Mouse (Mus musculus): ENCODE data around the gene Fkbp8.

Gene Fkbp8

GRCm38 (mm10) chr8:70560564-70560963 is 33.0 kb downstream of the Fkbp8 start:
- DNase-seq, result no peak

- no peak for DNase-seq
Observed at GRCm38 (mm10) chr8:70561357-70561756, 33.8 kb downstream of the Fkbp8 start.

DNA sequence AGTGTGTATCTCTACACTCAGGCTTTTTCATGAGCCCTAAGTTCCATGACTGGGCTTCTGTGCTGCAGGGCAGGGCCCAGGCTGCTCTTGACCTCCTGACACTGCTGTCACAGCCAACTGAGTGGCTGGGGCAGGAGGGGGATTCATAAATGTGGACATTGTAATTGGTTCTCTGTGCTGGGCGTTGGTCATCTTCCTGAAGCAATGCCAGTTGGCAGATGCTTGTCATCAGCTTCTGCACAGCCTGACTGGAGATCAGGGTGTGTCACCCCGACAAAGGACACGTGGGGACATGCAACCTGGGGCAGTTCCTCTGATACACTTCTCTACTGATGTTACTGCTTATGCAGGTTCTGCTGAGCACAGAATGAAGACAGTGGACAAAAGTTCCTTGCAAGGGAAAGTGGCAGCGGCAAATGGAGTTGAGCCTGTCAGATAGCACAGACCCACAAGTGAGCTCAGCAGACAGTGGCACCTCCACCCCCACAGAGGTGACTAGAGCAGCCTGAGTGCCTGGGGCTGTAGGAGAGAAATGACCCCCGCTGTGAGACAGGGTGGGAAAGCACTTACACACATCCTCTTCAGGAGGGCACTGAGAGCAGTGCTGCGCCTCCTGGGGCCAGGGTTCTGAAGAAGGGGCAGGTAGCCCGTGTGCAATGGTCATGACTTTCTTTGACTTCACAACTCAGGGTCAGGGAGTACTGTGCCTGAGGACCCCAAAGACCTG is 34.4 kb downstream of the Fkbp8 start:
- no peak for DNase-seq

- no peak for DNase-seq
Observed at GRCm38 (mm10) chr8:70562802-70563201, 35.3 kb downstream of the Fkbp8 start.

DNA sequence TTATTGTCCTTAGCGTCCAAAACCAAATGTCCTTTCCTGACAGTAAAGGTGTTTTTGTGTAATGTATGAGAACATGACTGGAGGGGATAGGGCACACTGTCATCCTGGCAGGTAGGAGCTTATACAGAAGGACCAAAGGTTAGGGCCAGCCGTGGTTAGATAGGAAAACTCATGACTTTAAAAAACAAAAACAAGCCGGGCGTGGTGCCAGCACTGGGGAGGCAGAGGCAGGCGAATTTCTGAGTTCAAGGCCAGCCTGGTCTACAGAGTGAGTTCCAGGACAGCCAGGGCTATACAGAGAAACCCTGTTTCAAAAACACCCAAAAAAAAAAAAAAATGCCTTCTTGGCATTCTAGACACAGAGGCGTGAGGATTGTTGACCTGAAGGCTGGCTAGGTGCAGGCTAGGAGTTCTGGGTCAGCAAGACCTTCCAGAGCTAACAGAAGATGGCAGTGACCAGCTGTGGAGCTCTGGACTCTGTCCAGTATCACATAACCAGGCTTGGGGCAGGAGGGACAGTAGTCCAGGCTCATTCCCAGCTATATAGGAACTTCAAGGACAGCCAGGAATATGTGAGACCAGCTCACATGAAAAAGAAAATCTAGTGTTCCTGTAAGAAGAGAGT is 36.4 kb downstream of the Fkbp8 start:
- DNase-seq, result no peak

- no peak for DNase-seq
Observed at GRCm38 (mm10) chr8:70564696-70565235, 37.2 kb downstream of the Fkbp8 start.

- DNase-seq, result no peak
Observed at GRCm38 (mm10) chr8:70565561-70565960, 38.0 kb downstream of the Fkbp8 start.

DNA sequence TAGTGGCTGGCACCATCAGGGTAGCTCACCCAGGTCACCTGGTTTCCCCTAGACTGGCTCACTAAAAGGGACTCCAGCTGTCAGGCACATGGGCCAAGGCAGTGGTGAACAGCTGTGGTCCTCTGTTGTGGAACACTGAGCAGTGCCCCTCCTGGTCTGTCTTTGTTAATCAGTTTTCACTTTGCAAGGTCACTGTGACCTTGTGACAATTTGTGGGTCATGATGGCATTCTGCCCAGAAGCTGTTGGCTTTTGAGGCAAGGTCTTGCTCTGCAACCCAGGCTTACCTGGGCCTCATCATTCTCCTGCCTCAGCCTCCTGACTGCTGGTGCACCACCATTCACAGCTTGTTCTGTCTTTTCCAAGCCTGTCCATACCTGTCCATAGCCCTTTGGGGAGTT is 42.8 kb downstream of the Fkbp8 start:
- DNase-seq, result no peak

- no peak for DNase-seq
Observed at GRCm38 (mm10) chr8:70570990-70571389, 43.5 kb downstream of the Fkbp8 start.

- no peak for DNase-seq
Observed at GRCm38 (mm10) chr8:70574302-70574701, 46.8 kb downstream of the Fkbp8 start.

- DNase-seq, result no peak
Observed at GRCm38 (mm10) chr8:70574915-70575314, 47.4 kb downstream of the Fkbp8 start.

DNA sequence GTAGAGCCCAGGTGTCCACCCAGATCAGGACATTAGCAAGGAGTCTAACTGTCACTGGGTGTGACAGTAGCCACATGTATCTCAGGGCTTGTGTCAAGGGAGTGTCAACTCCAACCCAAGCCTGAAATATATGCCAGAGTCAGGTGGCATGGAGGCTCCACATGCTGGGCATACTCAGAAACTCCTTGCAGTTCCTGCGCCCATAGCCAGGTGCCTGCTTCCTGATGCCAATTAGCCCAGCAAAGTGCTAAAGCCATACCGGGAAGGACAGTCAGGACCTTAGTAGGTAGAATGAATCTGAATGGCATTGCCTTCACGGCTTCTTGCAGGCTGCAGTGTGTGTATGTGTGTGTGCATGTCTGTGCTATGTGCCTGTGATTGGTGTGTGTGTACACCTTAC is 49.7 kb downstream of the Fkbp8 start:
- no peak for DNase-seq

DNA sequence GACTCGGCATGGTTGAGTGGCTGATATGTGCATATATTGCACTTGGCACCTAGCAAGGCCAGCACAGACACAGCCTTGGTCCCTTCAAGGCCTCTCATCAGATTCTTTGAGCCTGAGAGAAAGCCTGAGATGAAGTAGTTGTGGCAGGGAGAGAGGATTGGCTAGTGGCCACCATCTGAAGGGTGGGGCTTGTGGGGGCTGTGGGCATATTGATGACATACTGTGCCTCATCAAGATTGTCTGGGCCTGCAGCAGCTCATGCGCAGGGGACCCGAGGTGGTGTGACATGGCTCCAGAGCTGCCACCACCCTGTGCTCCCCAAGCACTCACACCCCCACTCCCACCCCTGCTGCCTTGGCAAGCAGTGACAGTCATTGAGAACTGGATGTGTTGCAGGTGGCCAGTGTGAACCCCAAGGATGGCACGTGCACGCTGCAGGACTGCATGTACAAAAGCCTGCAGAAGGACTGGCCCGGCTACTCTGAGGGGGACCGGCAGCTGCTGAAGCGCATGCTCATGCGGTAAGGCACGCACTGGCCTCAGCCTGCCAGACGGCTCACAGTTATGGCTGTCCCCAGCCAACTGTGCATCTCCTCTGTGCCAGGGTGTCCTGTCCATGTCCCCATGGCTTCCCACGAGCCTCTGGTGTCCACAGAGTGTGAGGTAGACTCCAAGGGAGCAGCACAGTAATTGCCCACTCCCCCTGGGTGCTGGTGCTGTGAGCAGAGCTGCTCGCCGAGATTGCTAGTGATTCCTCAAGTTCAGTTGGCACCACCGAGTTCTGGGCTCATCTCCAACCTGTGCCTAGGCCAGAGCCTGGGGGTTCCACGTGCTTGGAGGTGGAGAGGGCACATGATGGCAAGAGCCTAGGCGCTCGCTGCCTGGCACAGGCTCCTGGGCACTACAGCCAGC is 56.2 kb downstream of the Fkbp8 start:
- no peak for DNase-seq

DNA sequence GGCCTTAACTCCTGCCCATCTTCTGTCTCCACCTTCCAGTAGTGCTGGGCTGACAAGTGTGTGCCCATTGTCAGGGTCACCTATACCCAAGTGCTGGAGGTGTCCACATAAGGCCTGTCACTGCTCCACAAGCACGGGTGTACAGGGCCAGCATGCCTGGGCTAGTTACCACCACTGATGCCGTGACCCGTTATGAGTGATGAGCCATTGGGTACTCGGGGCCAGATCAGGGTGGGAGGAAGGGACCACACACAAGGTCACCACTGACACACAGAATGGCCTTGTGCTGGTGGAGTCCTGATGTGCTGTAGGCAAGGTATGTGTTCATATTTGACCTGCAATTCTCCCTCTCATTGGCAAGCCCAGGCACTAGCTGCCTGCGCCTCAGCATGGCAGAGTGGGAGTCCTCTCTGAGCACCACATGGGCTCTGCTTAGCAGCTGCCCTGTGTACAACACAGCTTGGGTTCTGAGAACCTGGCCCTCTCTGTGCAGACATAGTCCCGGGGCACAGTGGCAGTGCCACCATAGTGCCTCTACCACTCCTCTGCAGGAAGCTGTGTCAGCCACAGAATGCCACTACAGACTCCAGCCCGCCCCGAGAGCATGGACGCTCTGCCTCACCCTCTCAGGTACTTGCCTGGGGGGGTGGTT is 57.2 kb downstream of the Fkbp8 start:
- DNase-seq, result no peak

Measured in retina, postnatal 1 day (tissue).